Mouse (Mus musculus) spleen, adult 2 months (tissue): Measurements from ENCODE around the gene Gm49368. TPM values are rescaled to one million over a fixed set of nuclear protein-coding genes. Genes with fewer than 3 reads are reported as not detected.

Experiments
- DNase-seq, 2 experiments: peaks; one replicate each; pipeline versions ENCODE4 v3.0.0 to v3.0.0-alpha.2; 2012 to 2021; ENCODE audit warnings: low spot score in 2 of 2, low read depth in 1 of 2
- H3K27ac ChIP-seq: fragments of 200-500 bp; 2 replicates; pipeline ENCODE4 v1.5.1; 2012; ENCODE audit warnings: low read length, inconsistent platforms; ENCODE audit not compliant: insufficient read depth
- H3K27me3 ChIP-seq: fragments of 200-500 bp; 2 replicates; pipeline ENCODE4 v1.6.1; 2012; ENCODE audit warnings: mild to moderate bottlenecking, moderate library complexity, low read length, inconsistent platforms; ENCODE audit not compliant: control insufficient read depth, insufficient read depth
- H3K36me3 ChIP-seq: fragments of 200-500 bp; 2 replicates; pipeline ENCODE4 v1.6.1; 2012; ENCODE audit warnings: mild to moderate bottlenecking, low read length, inconsistent platforms; ENCODE audit not compliant: control insufficient read depth, insufficient read depth
- H3K4me1 ChIP-seq: fragments of 200-500 bp; 2 replicates; pipeline ENCODE4 v1.6.1; 2011; ENCODE audit warnings: inconsistent platforms; ENCODE audit not compliant: control insufficient read depth, insufficient read depth, insufficient read length
- H3K4me3 ChIP-seq: fragments of 200-500 bp; 2 replicates; pipeline ENCODE4 v1.5.1; 2011; ENCODE audit warnings: mild to moderate bottlenecking, inconsistent platforms; ENCODE audit not compliant: insufficient read depth, insufficient read length; ENCODE audit errors: extremely low read depth
- CTCF ChIP-seq: fragments of 200-500 bp; IDR thresholded peaks from 2 replicates; pipeline ENCODE4 v1.5.1; 2011; ENCODE audit warnings: mild to moderate bottlenecking, inconsistent platforms; ENCODE audit not compliant: insufficient read depth, insufficient read length, insufficient replicate concordance; ENCODE audit errors: extremely low read depth
- POLR2A ChIP-seq: fragments of 200-500 bp; IDR thresholded peaks from 2 replicates; pipeline ENCODE4 v1.6.1; 2011; ENCODE audit warnings: low read depth, low read length, inconsistent platforms
- WGBS: fragments of 180-500 bp; shearing (Covaris S2); methylation state at CpG from one replicate; pipeline ENCODE4 v1.1.7; 2018; 5-methylcytosine and 5-hydroxymethylcytosine counted together
- polyA plus RNA-seq: library from polyadenylated mRNA; depleted of rRNA; stranded (reverse); fragments of >200 nt; gene quantifications from 2 replicates; pipeline ENCODE4 v1.2.3, GENCODE M21; 2012

The Gm49368 gene
- polyA plus RNA-seq, 1 experiment, result 0.61 TPM

- TF ChIP-seq POLR2A (no peak), CTCF (no peak)
- 94% methylated on average over 4 of the region's 4 CpGs for WGBS
- no peaks in the 10 kb centered on the region for H3K27me3 ChIP-seq
- H3K36me3 ChIP-seq, result no peaks in the 10 kb centered on the region
- H3K27ac ChIP-seq, result no peak overlapping the region
- H3K4me1 ChIP-seq, result no peaks in the 10 kb centered on the region
- DNase-seq, result no peak
- no peak overlapping the region for H3K4me3 ChIP-seq
These were observed 38.9 kb upstream of the Gm49368 start for GRCm38 (mm10) chr7:128023565-128023964.

GRCm38 (mm10) chr7:128024364-128024763, 38.1 kb upstream of the Gm49368 start:
- no peak for DNase-seq
- TF ChIP-seq POLR2A, result no peak
- TF ChIP-seq CTCF, result no peak
- no peaks in the 10 kb centered on the region for H3K36me3 ChIP-seq
- WGBS, result 84% methylated on average over 9 of the region's 9 CpGs
- no peaks in the 10 kb centered on the region for H3K4me1 ChIP-seq
- H3K27ac ChIP-seq, result no peak overlapping the region
- no peak overlapping the region for H3K4me3 ChIP-seq
- H3K27me3 ChIP-seq, result no peaks in the 10 kb centered on the region

- Histone ChIP-seq H3K4me3 (no peak overlapping the region), H3K4me1 (peaks cover 3% of the 10 kb centered on the region; the same call in 1 of the 2 replicates), H3K27ac (no peak overlapping the region), H3K27me3 (no peaks in the 10 kb centered on the region), H3K36me3 (no peaks in the 10 kb centered on the region)
- TF ChIP-seq CTCF (no peak), POLR2A (no peak)
- DNase-seq, result no peak
- 90% methylated on average over 4 of the region's 4 CpGs for WGBS
These were observed 37.6 kb upstream of the Gm49368 start for GRCm38 (mm10) chr7:128024932-128025331.

- 79% methylated on average over 4 of the region's 4 CpGs for WGBS
- Histone ChIP-seq H3K27me3 (no peaks in the 10 kb centered on the region), H3K36me3 (no peaks in the 10 kb centered on the region), H3K4me3 (no peak overlapping the region), H3K4me1 (peaks cover 3% of the 10 kb centered on the region; the same call in 1 of the 2 replicates), H3K27ac (no peak overlapping the region)
- DNase-seq, result no peak
- no peak for TF ChIP-seq CTCF
- TF ChIP-seq POLR2A, result no peak
These were observed 37.1 kb upstream of the Gm49368 start for GRCm38 (mm10) chr7:128025381-128025780.

- Histone ChIP-seq H3K4me3 (no peak overlapping the region), H3K4me1 (peaks cover 3% of the 10 kb centered on the region; the same call in 1 of the 2 replicates), H3K27ac (no peak overlapping the region), H3K36me3 (no peaks in the 10 kb centered on the region), H3K27me3 (no peaks in the 10 kb centered on the region)
- WGBS, result 90% methylated on average over 9 of the region's 9 CpGs
- no peak for DNase-seq
- TF ChIP-seq CTCF (no peak), POLR2A (no peak)
These were observed 31.0 kb upstream of the Gm49368 start for GRCm38 (mm10) chr7:128031403-128031976.

- DNase-seq, result no peak
- no peak for TF ChIP-seq CTCF
- TF ChIP-seq POLR2A, result no peak
- Histone ChIP-seq H3K36me3 (no peaks in the 10 kb centered on the region), H3K27ac (no peak overlapping the region), H3K4me3 (no peak overlapping the region), H3K4me1 (peaks cover 3% of the 10 kb centered on the region; the same call in 1 of the 2 replicates), H3K27me3 (no peaks in the 10 kb centered on the region)
- 88% methylated on average over 5 of the region's 5 CpGs for WGBS
These were observed 30.0 kb upstream of the Gm49368 start for GRCm38 (mm10) chr7:128032290-128032988.

- Histone ChIP-seq H3K4me3 (no peak overlapping the region), H3K4me1 (peaks cover 3% of the 10 kb centered on the region; the same call in 1 of the 2 replicates), H3K27me3 (no peaks in the 10 kb centered on the region), H3K27ac (no peak overlapping the region), H3K36me3 (no peaks in the 10 kb centered on the region)
- WGBS, result 93% methylated on average over 3 of the region's 3 CpGs
- TF ChIP-seq POLR2A, result no peak
- no peak for TF ChIP-seq CTCF
- DNase-seq, result no peak
These were observed 29.5 kb upstream of the Gm49368 start for GRCm38 (mm10) chr7:128032989-128033293.
